Mouse (Mus musculus) thymus, adult 18-20 months (tissue): ENCODE measurements around the gene Tbccd1.
"Not testable (repeated sequence)": the region's sequence is repeated elsewhere in the genome, so short reads cannot be mapped to it uniquely, and the experiment has no call there.

Source experiments
- DNase-seq, 2 experiments: peaks; one replicate each; pipeline ENCODE4 v3.0.0; 2022; ENCODE audit warnings: mixed read lengths in 2 of 2

The Tbccd1 gene

DNA sequence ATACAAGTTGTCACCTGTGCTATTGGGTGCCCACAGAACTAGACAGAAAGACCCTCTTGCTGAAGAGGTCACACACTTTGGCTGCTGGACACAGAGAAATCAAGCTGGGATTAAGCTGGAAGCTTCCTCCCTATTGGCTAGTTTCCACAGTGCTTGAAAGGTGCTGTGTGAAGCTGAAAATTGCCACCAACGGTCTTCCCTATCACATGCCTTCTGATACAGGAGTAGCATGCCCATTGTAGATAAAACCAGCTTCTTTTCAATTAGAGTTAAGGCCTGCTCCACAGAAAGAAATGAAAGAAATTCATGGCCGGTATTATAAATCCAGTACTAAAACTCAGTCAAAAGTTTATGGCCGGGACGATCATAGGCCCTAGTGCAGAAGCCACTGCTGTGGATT, 4.8 kb downstream of the Tbccd1 start:
- no peak for DNase-seq

DNA sequence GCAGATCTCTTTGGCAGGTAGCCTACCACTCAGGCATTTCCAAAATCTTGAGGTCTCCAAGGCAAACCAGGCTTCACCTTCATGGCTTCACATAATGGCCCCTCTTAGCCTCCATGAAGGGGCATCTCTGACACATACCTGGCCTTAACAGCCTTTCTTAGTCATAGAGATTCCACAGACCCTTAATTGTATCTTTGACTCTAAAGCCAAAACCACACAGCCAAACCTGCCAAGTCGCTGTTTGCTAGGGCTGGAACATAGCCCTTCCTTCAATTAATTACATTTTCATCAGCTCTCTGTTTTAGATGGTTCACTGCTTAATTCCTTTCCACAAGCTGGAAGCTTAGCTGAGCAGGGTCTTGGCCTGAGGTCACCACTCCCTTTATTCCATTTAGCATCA, 9.1 kb downstream of the Tbccd1 start:
- DNase-seq = no peak

DNA sequence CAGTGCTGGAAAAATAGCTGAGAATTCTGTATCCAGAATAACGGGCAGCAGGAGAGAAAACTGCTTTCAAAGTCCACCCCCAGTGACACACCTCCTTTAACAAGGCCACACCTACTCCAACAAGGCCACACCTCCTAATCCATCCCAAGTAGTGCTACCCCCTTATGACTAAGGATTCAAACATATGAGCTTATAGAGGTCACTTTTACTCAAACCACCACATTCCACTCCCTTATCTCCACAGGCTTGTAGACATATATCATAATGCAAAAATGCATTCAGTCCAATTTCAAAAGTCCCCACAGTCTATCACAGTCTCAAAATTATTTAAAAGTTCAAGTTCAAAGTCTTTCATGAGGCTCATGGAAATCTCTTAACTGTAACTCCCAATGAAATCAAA, 9.8 kb downstream of the Tbccd1 start:
- DNase-seq = no peak

DNA sequence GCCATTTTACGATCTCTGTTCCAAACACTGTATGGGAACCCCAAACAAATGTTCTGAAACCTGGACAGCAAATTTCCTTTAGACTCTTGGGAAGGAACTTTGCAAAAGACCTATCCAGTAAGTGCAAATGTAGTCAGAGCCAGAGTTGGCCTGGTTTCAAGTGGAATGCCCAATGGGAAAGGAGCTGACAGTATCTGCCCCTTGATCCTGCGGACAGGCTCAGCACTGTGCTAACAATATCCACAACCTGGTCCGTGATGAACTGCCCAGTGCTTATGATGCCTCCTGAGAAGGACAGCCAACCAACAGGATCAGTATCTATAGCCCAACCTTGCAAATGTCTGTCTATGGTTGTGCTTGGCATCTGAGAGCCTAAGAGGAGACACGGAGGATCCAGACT, 12.0 kb downstream of the Tbccd1 start:
- no peak for DNase-seq

DNA sequence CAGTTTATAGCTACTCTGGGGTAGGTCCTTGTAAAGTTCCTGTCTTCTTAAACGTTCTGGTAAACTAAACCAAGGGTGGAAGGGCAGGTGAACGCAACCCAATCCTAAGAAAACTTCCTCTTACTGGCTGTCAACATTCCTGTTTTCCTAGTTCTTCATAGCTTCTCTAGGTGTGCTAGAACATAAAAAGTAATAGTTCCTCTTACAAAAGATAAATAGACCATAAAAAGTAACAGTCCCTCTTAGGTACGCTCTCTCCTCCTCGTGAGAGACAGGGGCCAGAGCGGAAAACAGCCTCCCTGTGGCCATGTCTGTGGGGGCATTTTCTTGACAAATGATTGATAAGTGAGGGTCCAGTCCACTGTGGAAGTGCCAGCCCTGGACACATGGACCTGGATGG, 12.6 kb downstream of the Tbccd1 start:
- DNase-seq = no peak

DNA sequence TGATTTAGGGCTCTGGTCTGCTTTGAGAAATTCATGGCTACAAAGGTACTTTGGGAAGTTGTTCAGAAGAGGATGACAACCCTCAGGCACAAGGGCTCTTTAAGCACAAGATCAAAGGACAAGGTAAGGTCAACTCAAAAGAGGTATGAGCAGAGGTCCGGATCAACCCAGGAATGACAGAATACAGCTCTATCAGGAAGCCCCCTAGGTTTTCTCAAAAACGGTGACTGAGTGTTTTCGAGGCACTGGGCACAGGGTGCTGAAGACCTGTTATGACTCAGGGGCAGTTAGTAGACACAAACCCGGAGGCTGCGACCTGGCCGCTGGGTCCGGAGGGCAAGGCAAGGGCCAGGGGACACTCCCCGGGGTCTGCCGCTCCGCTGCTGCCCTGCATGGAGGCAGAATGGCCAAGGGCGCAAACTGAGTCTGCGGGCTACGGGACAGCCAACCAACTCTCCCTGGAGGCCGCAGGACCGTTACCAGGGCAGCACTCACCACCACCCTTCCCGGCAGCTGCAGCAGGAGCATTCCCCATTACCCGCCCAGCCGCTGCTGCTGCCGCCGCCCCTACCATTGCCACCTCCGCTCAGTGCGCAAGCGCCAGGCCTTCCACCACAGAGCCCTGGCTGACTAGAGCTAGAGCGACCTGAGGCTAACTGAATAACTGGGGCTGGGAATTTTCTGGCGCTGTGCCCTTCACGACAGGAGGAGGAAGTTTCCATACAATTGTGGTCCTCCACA, 13.2 kb downstream of the Tbccd1 start:
- peak; percentile 7 to 22 for DNase-seq

DNA sequence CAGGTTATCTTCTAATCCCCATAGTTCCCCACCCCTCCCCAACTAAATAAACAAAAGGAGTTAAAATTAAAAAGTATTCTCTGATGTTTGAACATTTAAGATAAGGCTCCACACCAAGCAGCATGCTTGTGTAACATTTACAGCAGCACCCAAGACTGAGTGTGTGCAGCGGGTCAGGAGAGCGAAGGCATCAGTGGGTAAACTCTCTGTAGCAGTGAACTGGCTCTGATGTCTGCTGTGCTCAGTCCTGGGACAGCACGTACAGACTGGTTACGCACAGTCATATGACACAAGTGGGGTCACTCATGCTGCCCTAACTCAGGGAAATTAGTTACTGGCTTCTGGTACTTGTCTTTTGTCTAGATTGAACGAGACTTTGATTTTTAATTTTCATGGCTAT, 14.6 kb downstream of the Tbccd1 start:
- DNase-seq = no peak

DNA sequence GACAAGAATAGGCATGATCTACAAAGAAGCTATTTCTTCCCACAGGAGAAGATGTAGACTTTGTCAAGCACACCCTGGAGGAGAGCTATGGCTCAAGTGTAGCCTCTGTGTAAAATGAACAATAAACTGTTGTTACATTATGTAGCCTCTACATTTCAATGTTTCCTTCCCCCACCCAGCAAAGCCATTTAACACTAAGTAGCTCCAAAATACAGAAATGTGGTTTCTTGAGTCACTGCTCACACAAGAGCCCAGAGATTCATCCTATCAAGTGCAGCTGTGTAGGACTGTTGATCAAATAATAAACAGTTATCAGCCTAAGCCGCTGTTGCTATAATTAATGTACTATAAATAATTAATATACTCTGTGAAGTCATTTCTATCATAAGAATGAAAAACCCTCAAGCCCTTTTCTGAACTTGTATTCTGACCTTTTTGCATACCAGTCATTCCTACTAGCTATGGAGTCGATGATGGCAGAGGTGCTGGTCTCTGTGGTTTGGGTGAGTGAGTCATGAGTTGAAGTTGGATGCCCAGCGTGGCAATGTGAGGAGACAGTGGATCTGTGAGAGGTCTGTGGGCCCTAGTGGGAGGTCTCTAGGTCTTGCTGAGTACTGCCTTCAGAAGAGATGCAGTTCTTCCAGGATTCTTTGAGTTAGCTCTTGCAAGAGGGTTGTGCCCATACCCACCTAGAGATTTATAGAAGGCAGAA, 18.2 kb downstream of the Tbccd1 start:
- DNase-seq = no peak

DNA sequence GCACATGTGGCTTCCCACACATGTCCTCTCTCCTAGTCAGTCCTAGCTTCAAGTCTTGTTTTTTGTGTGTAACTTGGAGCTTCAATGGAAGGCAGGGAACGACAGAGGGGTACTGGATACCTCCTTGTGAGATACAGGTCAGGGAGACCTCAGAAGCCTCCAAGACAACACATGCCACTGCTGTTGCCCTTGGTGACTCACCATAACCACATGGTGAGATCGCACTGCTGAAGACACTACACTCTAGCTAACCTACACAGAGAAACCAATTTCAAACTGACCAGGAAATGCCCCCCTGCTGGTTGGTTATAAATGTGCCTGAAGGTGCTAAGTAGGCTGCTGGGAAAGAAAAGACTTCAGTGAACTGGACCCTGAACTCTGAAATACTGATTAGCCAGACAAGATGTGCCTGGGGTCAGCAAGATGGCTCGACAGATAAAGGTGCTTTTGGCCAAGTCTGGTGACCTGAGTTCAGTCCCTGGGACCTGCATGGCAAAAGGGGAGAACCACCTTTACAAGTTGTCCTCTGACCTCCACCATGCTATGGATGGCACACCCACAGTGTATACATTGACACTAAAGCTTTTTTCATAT, 24.4 kb downstream of the Tbccd1 start:
- DNase-seq = no peak

DNA sequence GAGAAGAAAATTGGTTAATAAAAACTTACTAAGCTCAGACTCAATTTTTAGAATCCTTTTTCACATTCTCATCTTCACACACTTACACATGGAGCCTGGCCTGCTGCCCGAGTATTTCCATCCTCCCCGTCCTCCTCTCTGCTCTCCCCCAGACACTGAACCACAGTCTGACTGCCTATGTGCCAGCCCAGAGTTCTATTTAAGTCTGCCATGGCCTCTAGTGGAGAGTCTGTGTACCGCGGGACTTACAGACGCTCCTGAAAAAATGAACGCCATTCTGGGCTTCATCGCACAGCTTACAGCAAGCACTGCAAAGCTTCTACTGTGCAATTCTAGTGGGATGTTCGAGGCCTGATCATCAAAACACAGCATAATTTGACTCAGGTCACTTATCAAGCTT, 36.7 kb downstream of the Tbccd1 start:
- no peak for DNase-seq

DNA sequence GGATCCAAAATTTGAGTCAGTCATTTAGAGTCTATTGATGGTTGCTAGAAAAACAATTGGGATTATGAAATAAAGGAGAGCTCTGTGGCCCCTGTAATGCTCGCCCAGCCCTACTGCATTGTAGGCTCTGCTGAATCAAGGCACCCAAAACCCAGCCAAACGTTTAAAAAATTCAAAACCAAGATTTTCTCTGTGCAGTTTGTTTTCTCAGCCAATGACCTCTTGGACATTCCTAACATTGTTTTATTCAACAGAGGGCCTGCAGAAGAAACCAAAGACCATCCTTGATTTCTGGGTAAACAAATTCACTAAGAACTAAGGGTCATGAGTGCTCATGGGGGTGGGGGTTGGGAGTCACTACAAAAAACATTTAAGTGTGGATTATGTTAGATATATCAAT, 46.0 kb downstream of the Tbccd1 start, which contains the start of gene Crygs:
TSS of gene Crygs (minus strand) at position 101 of the 400 bp plus-strand sequence.
- no peak for DNase-seq

DNA sequence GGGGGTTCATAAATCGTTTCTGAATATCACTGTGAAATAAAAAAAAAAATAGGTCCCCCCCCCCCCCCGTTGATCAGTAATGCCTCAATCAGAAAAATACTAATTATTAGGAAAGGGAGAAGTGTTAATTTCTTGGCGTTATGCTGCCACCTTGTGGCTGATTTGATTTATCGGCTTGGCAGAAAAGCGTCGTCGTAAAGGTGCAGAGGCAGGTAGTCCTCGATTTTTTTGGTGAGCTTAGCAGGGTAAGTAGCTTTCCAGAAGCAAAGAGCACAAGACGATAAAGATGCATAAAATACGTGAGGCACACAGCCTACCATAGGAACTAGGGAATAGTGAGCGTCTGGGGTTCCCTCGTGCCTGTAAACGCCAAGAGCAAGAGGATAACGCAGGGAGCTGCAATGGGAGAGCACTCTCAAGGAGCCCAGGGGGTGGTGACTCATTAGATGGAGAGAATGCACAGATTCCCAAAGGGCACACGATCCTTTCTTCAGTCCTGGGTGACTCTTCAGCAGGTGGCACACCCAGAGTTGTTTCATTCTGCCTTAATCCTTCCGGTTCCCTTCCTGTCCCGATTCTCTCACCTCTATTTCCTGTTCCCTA, 49.9 kb downstream of the Tbccd1 start:
- DNase-seq = peak in 1 of 2 experiments; percentile 16

DNA sequence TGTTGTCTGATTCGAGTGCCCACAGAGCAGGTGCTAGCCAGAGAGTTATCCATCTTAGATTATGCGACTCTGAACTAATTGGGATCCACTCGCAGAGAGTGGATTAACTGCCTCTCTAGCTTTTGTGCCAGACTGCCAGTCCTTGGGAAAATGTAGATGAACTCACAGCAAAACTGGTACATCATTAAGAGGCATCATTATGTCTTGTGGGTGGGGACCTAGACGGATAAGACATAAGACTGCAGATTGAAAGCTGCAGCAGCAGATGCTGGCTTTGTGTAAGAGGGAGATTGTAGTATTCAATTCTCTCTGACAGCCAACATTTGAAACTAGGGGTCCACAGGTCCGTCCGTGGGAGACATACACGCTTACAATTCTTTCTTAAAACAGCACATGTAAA, 54.7 kb downstream of the Tbccd1 start:
- DNase-seq = no peak

DNA sequence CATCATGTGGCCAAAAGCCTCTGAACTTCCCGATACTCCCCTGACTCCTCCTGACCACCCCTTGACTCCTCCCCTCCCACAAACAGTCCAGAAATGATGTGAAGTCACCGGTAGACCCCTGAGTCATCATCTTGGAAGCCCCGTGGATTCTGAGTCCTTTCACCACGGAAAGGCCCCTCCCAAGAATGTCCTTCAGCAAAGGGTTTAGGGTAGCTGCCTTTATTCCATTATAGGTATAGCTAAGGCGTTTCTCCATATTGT, 56.7 kb downstream of the Tbccd1 start:
- DNase-seq = no peak

DNA sequence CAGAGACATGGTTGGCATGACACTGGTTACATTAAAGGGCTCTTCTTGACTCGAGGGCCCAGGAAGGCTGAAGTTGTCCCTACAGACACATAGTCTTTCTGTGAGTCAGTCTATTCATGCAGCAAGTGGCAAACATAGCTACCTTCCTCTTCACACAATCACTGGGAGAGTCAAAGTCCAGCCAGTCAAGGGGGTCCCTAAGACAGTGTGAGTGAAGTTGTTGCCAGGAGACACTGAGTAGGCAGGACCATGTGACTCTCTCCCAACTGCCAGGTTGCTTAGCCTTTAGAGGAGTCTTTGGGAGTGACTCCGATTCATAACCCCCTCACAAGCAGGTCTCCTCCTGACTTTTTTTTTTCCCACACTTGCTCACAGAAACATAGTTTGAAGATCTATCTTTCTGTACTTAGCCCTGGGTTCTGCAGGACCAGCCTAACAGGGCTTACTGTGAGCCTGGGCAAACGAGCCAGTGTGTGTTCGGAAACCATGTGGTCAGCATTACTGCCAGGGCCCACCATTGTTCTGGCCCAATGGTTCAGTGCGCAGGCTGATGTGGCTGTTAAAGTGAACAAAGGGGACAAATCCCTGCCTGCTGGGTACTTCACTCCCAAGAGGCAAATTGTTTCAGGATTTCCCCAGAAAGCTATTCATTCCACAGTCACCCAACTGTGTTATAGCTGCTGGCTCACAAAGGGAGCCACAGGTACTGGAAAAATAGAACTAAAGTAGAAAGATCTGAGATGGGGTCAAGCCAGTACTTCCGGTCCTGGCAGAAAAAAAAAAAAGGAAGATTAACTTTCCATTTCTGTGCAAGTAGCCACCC, 57.2 kb downstream of the Tbccd1 start:
- DNase-seq = no peak

DNA sequence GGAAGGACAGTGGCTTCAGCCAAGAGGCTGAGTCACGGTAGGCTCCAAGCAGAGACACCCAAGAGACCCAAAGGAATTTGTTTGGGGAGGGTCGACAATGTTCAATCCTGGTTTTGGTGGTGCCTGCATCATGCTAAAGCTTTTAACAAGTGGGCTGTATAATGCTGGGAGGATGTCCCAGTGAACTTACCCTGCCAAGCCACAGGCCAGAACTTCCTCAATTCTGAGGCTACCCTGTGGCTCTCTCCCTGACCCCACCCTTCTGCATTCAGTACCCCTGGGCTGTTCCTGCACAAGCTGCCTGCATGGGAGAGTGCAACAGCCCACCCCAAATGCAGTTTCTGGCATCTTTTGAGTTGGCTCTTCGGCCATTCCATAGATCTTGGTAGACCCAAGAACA, 58.9 kb downstream of the Tbccd1 start:
- DNase-seq = no peak

DNA sequence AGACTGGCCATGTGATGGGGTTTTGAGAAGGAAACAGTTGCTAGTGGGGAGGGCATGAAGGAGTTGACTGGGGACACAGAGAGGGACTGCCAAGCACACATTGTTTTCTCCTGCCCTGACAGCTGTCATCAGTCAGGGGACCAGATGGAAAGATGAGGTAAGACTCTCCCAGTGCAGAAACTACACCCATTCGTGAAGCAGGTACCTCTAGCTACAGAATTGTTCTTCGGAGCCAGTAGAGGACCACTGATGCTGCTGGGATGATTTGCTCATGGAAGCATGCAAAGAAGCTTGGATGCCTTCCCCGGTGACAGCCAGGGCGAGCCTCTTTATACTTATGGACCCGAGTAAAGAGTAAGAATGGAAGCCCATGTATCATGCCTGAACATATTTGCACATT, 59.9 kb downstream of the Tbccd1 start:
- DNase-seq = no peak

DNA sequence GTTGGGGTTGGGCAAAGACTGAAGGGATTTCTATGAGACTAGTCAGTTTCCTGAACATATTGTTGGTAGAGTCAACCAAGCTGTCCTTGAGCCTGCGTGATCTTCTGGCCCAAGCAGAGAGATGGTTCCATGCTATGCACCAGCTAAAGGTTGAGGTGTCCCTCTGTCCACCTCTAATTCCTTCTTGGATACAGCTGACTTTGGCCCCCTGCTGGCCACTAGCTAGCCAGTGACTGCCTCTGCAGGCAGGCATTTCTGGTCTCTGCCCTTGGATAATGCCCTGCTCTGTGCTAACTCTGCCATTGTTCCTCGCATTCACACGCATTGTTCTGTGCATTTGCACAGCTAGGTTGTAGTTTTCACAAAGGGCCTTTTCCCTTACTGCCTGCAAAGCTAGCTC, 62.0 kb downstream of the Tbccd1 start:
- no peak for DNase-seq

DNA sequence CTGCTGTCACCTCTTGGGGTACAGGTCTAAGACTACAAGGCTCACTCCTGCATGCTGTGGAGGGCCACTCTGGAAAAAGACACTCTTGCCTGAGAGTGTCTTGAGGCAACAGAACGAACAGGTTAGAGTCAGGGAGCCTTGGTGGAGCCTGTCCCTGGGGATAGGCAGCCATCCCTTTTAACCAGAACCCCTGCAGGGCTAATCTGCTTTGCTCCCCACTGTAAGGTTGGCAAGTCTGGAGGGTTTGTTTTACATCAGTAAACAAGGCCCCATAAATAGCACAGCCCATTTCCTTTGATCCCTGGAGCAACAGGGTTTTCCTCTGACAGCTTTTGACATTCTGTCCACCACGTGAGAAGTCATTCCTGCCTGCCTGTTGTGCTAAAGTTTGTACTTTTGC, 66.2 kb downstream of the Tbccd1 start:
- no peak for DNase-seq

DNA sequence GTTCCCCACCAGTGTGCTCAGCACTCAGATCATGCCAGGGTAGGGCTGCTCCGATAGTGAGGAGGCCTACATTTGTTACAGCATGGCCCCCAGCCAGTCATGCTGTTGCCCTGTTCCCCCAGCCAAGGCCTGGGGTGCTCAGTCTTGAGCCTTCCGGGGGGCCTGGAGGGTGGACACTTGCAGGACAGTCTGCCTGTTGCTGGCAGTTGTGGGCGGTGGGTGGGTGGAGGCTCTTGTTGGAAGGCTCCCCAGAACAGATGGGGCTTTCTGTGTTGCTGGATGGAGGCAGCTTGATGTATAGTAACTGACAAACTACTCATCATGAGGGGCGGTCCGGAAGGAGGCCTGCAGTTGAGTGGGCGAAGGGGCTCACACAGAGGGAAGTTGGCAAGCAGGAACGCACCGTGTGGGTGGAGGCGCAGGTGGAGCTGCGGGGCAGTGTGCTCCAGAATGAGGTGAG, 67.5 kb downstream of the Tbccd1 start:
- peak in 1 of 2 experiments; percentile 14 for DNase-seq

DNA sequence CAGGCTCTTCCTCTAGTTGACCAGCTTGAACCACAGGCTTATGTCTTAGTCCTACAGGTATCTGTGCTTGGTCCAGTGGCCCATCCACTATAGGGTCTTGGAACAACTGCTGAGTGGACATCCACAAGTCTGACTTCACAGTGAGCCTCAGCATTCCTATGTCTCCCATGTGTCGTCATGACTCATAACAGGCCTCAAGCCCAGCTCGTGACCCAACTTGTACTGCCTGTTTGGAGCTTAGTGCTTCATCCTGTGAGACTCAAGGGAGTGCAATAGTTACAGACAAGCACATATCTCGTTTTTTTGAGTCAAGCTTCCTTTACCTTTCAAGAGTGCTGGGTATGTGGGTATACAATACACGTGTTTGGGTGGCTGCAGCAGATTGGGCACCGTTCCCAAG, 74.8 kb downstream of the Tbccd1 start:
- DNase-seq = no peak

DNA sequence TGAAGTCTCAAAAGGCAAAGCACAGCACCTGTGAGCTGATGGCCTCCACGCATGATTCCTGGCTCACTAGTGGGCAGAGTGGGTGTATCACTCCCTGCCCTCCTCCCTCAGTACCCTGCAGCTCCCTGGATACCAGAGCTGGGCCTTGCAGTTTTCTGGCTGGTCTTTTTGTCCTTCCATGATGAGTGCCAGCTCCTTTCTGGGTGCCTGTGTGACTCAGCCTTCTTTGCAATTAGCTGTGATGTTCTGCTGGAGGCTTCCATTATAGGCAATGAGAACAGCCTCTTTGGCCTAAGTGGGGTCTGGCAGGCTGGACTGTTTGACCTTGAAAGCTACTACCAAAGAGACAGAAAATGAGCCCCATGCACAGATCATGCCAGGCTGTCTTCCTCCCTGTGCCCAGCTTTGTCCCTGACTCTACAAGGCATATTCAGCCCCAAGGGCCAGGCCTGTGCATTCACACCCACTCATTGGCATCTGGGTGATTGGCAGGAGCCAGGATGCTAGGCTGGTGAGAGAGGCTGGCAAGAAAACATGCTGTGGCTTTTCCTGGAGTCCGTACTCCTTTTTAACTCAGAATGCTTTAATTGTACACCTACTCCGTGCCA, 78.1 kb downstream of the Tbccd1 start:
- DNase-seq = no peak

DNA sequence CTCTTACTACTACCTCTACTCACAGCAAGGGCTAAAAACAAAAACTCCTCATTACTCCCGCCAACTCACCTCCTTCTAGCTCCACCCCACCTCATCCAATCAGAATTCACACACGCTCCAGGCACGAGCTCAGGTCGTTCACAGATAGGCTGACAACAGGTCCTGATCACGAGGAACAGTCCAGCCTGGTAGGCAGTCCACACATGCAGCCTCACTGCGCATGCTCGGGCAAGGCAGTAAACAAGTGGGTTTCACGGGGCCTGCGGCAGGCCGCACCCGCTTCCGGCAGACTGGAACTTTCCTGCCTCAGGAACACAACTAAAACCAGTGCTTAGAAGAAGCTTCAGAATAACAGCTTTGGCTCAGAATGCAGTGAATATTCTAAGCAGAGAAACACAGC, 79.2 kb downstream of the Tbccd1 start:
- DNase-seq = not testable (repeated sequence)
